Mouse (Mus musculus) layer of hippocampus, postnatal 14 days (tissue): ENCODE measurements around the gene Camta1. TPM values are rescaled to one million over a fixed set of nuclear protein-coding genes. Genes with fewer than 3 reads are reported as not detected.

Source experiments
- DNase-seq, 2 experiments: peaks; one replicate each; pipeline ENCODE4 v3.0.0; 2021 to 2022; ENCODE audit warnings: low spot score in 2 of 2, mixed read lengths in 1 of 2
- long read RNA-seq, 2 experiments: library from polyadenylated mRNA; stranded (forward); transcript quantifications; one replicate each; pipeline ENCODE4 v2.0.0; 2021
- total RNA-seq, 2 experiments: library from RNA; stranded (reverse); gene quantifications; 2 replicates each; pipeline ENCODE4 v1.2.3; 2021

Gene Camta1
- 100 to 1,000 TPM; 230 to 235 TPM for total RNA-seq
- long read RNA-seq, experiment 1, full-length matches to known transcripts, result 17 of 97 reads
- long read RNA-seq, experiment 1, partial matches to known transcripts, result 26 of 97 reads
- long read RNA-seq, experiment 1, other reads (novel, unspliced or antisense), result 54 of 97 reads
- long read RNA-seq, experiment 2, full-length matches to known transcripts, result 31 of 119 reads
- long read RNA-seq, experiment 2, partial matches to known transcripts, result 27 of 119 reads
- long read RNA-seq, experiment 2, other reads (novel, unspliced or antisense), result 61 of 119 reads

DNA sequence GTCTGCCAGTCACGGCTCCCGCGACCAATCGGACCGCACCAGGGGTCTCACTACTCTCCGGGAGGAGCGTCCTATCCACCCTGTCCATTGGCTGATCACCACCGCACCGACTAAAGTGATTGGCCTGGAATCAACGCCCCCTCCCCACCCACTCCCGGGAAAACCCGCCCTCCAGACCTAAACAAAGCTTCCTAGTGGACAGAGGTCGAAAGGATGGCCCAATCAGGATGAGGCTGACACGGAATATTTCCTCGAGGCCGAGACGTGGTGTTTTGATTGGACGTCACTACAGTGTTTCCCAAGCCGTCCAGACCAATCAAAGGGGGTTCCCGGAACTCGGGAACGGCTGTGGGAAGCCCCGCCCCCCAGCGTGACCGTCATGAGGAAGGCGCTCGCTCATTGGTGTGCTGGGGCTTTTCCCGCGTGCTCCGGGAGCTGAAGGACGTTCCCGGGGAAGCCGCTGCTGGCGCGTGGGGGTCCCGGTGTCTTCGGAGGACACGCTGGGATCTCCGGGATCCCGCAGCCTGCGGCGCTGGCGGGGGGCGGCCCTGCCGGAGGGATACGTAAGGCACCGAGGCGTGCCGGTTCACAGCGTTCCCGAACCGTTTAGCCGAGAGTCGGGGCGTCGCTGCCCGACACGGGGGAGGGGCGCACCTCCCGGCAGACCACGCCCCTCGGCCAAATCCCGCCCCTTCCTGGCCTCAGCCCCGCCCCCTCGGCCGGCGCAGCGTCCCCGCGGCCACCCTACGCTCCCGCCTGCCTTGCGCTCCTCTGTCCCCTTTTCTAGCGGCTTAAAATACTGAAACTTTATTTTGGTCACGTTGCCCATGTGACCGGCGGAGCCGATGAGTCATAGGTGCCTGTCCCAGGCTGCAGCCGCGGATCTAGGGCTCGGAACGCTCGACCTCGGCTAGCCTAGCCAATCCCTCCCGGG lies at the start of gene Camta1:
Gene Camta1 (minus strand): TSS at position 71 of the 934 bp plus-strand sequence.
- DNase-seq, result peak; percentile 100

DNA sequence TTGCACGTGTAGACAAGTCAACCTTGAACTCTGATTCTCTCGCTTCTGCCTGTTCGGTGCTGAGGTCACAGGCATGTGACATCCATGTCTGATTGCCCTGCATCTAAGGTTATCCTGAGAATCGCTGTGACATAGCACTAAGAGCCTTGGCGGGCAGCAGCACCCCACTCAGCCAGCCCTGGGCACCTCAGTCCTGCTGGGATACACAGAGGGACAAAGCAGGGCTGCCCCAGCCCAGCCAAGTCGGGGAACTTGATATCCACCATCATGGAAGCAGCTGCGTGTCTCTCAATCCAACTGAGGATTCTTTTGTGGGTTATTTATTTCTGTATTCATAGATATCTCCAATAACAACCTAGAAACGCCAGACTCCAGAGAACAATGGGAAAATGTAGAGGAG lies 47.1 kb upstream of the Camta1 start:
- no peak for DNase-seq

DNA sequence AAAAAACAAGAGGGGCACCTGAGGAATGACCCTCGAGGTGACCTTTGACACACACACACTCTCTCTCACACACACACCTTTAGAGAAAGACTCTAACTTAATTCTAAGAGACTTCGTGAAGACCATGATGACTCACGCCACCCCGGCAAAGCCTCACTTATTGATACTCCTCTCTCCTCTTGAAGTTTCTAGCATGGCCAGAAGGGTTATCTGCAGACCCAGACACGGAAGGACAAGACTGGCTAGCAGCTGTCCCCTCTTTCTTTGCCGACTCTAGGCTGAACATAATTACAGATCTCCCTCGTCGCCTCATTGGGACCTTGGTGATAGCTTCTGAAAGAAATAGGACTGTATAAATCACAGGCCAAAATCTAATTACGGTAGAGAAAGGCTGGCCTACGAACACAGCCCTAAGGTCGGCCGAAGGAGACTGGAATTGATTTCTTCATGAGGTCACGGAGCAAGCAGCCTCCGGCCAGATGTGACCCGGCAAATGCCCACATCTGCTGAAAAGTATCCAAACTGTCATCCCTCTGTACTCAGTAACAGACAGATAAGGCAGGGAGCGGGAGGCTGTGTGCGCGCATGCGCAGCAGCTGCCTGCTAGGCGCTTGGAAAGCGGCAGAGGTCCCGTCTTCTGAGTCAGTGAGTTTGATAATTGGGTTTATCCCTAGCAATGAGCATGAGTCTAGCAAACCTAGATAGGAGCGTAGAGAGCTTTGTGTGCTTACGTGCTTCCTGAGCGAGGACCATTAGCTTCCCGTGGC lies 46.1 kb upstream of the Camta1 start:
- no peak for DNase-seq

DNA sequence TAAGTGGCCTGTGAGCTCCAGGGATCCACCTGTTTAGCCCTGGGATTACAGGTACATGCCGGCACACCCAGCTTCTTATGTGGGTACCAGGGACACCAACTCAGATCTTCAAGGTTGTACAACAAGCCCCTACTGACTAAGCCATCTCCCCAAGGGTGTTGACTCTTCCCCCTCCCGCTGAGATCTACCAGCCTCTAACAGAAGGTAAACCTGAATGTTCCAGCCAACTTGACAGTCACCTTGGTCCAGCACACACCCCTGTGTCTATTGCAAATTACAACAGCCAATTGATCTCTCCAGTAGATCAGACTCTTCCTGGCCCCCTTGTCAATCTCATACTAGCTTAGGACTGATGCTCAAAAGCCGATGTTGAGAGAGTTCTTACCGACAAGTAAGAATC lies 43.9 kb upstream of the Camta1 start:
- DNase-seq, result no peak

DNA sequence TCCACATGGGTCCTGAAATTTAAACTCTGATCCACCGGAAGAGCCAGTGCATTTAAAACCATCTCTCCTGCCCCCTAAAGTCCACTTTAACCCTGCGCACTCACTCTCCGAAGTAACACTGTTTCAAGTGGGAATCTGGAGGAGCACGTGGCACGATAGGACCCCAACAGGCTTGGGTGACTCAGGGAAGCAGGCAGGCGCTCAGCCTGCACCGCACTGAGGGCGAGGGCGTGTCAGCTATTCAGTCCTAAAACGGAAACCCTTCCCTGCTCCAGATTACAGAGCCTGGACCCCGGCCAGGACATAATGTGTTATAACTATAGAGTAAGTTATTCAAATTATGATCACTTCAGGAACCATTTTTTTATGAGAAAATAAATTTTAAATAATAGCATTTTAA lies 42.4 kb upstream of the Camta1 start:
- DNase-seq, result no peak

DNA sequence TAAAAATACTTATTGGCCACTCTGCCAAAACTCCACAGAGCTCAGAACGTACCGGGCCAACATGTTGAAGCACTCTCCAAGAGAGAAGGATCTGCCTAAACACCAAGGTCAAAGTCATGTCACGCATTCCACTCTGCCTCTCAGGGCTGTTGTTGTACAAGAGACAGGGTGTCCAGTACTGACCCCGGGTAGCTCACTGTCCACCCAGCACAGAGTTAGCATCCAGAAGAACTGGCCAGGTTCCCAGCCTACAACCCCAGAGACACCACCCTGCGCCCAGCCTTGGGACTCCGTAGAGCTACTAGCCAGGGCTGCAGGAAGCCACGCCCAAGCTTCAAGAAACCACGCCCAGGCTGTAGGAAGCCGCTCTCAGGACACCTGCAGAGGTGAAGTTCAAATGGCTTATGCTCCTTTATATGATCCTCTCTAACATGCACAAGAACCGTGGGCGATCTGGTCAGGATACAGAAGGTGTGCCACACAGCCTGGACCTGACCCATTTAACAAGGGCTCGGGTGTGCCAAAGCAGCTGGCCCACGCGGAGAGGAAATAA lies 41.1 kb upstream of the Camta1 start:
- no peak for DNase-seq

DNA sequence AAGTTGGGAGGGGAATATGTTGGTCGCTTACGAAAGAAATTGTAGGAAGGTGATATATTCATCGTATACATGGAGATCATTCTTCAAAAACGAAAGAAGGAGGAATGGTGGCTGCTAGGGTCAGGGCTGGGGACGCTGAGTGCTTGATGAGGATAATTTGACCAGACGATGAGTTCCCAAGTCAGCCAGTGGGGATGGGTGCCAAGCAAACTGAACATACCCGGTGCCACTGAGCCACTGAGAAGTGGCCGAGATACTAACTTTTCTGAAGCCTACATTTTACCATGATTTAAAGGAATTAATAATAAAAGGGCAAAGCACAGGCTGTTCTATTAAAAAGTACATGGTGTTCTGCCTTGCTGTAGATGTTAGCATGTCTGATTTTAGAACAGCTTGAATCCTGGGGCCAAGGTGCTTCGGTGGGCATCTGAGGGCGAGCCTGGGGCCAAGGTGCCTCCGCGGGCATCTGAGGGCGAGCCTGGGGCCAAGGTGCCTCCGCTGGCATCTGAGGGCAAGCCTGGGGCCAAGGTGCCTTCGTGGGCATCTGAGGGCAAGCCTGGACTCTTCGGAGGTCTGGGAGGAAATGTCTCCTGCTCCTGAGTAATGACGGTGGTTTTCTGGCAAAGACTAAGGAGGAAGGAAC lies 40.5 kb upstream of the Camta1 start:
- DNase-seq, result no peak

DNA sequence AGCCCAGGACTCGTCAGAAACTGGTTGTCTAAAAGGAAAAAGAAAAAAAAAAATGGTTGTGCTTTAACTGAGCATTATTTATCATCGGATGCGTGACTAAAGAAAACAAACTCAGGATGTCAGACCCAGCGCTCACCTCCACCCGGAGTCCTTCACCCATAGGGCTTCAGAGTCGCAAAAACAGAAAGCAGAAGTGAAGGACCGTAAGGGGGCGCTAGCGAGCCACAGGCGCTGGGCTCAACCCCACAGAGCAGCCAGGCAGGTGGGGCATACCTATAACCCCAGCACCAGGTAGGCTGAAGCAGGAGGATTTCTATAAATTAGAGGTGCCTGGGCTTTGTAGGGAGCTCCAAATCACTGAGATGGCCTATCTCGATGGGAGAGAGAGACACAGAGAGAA lies 39.7 kb upstream of the Camta1 start:
- no peak for DNase-seq

DNA sequence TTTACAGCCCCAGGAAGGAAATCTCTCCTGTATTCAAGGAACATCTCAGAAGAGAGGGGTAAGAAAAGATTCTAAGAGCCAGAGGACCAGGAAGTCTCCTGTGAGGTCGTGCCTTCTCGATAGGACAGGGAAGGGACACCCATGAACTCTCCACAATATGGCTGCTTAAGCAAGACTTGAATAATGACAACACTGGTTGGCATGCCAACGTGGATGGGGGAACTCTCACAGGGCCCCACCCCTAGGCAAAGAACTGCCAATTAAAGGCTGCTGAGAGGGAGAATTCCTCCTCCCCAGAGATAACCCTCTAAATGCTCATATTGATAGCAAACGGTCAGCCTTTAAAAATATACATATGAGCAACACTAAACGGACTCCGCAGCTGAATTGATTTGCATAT lies 39.1 kb upstream of the Camta1 start:
- DNase-seq, result no peak

DNA sequence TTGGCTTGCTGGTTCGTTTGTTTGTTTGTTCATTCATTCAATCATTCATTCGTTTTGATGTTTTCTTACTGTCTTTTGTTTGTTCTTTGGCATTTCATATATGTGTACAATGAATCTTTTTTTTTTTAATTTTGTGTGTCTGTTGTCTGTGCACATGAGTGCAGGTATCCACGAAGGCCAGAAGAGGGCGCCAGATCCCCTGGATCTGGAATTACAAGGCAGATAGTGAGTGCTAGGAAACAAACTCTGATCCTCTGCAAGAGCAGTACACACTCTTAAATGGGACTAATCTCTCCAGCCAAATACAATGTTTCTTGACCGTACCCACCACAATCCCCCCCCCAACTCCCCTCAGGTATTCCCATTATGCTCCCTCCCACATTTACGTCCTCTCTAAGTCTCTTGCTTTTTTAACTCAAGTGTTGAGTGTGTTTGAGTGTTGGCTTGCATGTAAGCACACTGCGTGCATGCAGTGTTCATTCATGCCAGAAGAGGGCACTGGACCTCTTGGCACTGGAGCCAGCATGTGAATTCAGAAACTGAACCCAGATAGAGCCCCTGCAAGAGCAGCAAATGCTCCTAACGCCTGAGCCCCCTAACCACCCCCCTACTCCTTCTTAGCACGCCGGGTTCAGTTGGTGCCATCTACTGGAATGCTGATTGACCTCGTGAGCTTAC lies 38.2 kb upstream of the Camta1 start:
- DNase-seq, result no peak

DNA sequence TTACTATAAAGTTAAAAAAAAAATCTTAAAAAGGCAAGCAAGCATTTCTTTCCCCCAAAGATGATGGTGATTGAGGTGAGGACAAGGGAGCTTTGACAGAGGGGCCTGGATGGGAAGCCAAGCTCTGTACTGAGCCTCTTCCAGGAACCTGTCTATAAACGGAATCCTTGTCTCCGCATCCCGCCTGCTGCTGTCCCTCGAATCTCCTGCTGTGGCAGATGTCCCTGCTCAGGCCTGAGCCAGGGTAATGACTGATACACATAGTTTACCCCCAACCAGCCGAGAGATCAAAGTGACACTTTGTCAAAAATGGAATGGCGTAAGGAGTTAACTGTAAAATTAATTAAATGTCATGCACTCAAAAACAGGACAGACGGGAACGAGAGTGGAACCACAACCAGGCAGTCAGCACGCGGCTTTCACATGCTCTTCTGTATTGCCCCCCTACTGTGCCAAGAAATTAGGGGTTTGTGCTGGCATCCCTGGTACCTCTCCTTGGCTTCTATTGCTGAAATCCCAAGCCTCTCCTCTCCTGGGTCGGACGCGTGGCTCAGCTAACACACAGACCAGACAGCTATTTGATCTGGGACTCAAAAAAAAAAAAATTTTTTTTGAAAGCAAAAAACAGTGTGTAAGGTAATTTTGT lies 37.0 kb upstream of the Camta1 start:
- peak in 1 of 2 experiments; percentile 33 for DNase-seq

DNA sequence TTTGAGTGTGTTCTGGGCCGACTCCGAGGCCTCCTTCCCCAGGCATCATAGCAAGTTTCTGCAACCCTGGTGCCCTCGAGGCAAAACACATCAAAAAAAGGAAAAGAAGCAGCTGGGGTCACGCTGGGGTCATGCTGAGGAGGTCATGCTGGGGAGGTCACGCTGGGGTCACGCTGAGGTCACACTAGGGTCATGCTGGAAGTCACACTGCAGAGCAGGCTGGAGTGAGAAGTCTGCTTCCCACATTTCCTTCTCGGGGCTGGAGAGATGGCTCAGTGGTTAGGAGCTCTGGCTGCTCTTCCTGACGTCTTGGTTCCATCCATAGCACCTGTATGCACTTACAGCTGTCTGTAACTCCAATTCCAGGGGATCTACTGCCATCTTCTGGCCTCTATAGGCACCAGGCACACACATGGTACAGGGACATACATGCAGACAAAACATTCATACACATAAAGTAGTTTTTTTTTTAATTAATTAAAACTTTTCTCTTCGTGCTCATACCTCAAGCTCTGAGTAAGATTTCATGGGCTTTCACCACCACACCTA lies 35.5 kb upstream of the Camta1 start:
- DNase-seq, result no peak

DNA sequence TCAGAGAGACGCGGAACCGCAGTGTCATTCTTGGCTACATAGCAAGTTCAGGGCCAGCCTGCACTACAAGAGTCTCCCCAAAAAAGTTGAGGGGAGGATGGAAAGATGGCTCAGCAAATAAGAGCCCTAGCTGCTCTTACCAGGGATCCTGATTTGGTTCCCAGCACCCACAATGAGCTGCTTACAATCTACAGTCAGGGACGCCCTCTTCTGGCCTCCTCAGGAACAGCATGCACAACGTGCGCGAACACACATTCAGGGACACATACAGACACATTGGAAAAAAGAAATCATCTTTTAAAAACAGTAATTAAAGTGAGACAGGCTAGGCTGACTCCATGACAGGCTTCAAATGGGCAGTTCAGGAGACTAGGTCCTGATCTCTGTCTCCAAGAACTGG lies 33.9 kb upstream of the Camta1 start:
- no peak for DNase-seq

DNA sequence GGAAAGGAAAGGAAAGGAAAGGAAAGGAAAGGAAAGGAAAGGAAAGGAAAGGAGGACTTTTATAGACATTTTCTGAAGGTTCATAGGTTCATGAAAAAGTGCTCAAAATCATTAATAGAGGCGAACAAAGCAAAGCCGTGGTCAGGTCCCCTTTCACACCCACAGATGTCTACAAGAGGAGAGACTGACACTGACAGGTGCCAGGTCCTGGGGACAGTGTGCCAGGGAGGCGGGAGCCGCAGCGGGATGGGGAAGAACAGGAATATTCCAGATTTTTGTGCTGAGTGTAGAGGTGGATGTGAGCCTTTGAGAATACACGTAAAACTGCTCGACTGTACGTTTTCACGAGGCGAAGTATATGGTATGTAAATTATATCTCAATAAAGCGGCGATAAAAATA lies 33.2 kb upstream of the Camta1 start:
- DNase-seq, result no peak

DNA sequence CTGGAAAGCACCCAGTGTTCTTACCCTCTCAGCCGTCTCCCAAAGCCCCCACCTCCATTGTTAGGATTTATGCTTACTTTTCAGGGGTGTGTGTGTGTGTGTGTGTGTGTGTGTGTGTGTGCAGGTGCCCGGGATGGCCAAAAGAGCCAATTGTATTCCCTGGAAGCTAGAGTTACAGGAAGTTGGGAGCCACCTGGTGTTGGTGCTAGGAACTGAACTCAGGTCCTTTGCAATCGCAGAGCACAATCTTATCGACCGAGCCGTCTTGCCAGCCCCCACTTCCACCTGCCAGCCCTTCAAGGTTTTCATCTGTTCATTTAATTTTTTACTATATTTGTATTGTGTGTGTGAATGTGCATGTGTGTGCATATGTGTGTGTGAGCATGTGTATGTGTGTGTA lies 31.6 kb upstream of the Camta1 start:
- no peak for DNase-seq

DNA sequence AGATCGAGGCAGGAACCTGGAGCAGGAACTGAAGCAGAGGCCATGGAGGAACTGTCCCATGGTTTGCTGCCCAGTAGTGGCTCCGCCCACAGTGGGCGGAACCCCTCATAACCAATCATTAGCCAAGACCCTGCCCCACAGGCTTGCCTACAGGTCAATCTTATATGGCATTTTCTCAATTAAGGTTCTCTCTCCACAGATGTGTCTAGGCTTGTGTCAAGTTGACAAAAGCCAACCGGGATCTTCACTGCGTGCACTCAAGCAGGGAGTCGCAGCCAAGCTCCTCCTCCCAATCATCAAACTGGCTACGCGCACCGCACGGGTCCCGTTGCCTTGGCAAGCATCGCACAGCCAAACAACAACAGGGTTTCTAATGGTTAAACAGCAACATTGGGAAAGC lies 19.9 kb upstream of the Camta1 start:
- no peak for DNase-seq

DNA sequence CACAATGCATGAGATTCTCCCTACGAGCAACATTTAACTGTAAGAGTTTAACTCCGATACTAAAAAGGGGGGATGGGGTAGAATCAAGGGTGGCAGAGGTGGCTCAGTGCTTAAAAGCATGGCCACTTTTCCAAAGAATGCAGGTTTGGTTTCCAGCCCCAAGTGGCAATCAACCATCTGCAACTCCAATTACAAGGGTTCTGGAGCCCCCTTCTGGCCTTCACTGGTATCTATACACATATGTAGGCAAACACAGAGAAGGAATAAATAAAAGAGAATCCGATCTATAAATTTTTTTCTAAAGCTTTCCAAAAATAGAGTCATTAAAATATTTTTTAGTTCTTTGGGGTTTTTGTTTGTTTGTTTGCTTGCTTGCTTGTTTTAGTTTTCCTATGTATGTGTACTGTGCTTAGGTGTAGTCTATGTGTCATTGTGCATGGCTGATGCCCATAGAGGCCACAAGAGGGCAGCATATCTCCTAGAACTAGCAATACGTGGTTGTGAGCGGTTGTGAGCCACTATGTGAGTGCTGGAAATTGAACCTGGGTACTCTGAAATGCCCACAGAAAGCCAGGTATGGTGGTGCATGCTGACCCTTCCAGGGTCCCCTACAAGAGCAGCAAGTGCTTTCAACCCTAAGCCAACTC lies 18.5 kb upstream of the Camta1 start:
- DNase-seq, result no peak

DNA sequence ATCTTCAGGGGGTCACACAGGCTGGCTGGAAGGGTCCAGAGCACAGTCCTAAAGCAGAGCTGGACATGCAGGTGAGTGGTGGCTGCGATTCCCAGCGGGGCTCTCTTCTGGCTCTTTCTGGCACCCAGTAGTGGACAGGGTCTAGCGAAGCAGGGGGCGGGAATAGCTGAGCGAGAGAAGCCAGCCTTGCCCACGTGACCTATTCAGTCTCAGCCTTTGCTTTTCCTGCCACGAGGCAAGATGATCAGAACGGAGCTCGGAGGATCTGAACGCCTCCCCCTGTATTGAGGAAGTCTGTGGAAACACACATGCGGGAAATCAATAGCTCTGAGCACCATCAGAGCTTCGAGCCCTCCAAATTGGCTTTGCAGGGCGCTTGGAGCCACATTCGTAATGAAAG lies 14.7 kb upstream of the Camta1 start:
- no peak for DNase-seq

DNA sequence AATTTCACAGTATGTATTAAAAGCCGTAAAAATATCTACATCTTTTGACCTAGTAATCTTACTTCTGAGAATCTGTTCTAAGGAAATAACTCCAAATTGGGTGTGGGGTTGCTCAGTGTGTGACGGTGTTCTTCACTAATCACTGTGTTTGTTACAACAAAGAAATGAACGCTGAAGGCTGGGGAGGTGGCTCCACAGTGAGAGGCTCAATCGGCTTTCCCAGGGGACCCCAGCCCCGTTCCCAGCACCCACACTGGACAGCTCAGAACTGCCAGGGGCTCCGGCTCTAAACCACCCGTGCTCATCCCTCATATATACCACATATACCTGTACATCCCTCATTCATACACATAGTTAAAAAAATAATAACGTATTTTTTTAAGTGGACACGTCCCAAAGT lies 1.8 kb upstream of the Camta1 start:
- no peak for DNase-seq
